Mouse (Mus musculus): ENCODE measurements at regions not wholly inside any gene's neighbourhood (a gene's known extent, or its start where the extent isn't known, plus 50 kb on each side); places are given as distances from the start of the nearest gene placed in this dataset.

DNA sequence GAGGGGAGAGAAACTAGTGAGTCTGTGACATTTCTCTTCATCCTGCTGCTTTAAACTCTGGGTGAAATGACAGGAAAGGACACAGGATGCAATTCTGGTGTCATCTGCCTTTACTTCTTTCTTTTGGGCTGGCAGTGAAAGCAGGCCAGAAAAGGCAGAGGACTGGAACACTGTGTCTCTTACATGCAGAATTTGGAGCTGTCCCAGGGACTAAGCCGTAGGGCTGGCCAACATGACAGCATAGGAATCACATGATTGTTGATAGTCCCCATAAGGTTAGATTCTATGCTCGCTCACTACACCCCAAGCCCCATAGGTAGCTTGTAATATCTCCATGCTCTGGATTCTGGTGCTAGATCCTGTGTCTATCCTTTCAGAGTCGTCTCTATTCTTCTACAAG lies 274.5 kb upstream of the Klf4 start:
- no peak for TF ChIP-seq POLR2A (IDR thresholded peaks at IDR 0.05; ENCODE audit: borderline replicate concordance, extremely low read depth, insufficient read depth, insufficient read length)
- no peak for DNase-seq (ENCODE audit: low spot score)
- no peak for ATAC-seq (ENCODE audit: low FRiP score, low read depth)

GRCm38 (mm10) chr4:55805255-55806051 lies 273.2 kb upstream of the Klf4 start:
- Histone ChIP-seq H3K4me1 (ENCODE audit: control insufficient read depth, insufficient read depth, low read length) (no peaks in the 10 kb centered on the region), H3K4me2 (replicated peaks; ENCODE audit: low read depth, low read length, severe bottlenecking) (no peak overlapping the region), H3K4me3 (replicated peaks; ENCODE audit: low read length) (no peak overlapping the region), H3K9ac (ENCODE audit: low read depth, low read length, severe bottlenecking) (no peak overlapping the region), H3K9me3 (ENCODE audit: control insufficient read depth, low read length) (no peaks in the 10 kb centered on the region), H3K36me3 (ENCODE audit: control insufficient read depth, insufficient read depth, low read length) (no peaks in the 10 kb centered on the region), H3K27ac (replicated peaks; ENCODE audit: low read depth, low read length) (no peak overlapping the region), H3K27me3 (ENCODE audit: control insufficient read depth, insufficient read depth, low read length) (no peaks in the 10 kb centered on the region)
- TF ChIP-seq POLR2A (IDR thresholded peaks at IDR 0.05; ENCODE audit: borderline replicate concordance, extremely low read depth, insufficient read depth, insufficient read length), result no peak
- DNase-seq (ENCODE audit: low spot score) (no peak), ATAC-seq (ENCODE audit: low FRiP score, low read depth) (no peak)
- WGBS, result 91% methylated on average over 6 of the region's 6 CpGs

More for the DNA sequence above, 274.5 kb upstream of the Klf4 start:
- H3K36me3 ChIP-seq (ENCODE audit: control insufficient read depth, insufficient read depth, low read length), result no peaks in the 10 kb centered on the region
- no peak overlapping the region for H3K4me3 ChIP-seq (replicated peaks; ENCODE audit: low read length)
- no peak overlapping the region for H3K9ac ChIP-seq (ENCODE audit: low read depth, low read length, severe bottlenecking)
- no peak overlapping the region for H3K4me2 ChIP-seq (replicated peaks; ENCODE audit: low read depth, low read length, severe bottlenecking)
- 94% methylated on average over 3 of the region's 3 CpGs for WGBS
- H3K9me3 ChIP-seq (ENCODE audit: control insufficient read depth, low read length), result no peaks in the 10 kb centered on the region
- no peaks in the 10 kb centered on the region for H3K4me1 ChIP-seq (ENCODE audit: control insufficient read depth, insufficient read depth, low read length)
- no peaks in the 10 kb centered on the region for H3K27me3 ChIP-seq (ENCODE audit: control insufficient read depth, insufficient read depth, low read length)
- H3K27ac ChIP-seq (replicated peaks; ENCODE audit: low read depth, low read length), result no peak overlapping the region

DNA sequence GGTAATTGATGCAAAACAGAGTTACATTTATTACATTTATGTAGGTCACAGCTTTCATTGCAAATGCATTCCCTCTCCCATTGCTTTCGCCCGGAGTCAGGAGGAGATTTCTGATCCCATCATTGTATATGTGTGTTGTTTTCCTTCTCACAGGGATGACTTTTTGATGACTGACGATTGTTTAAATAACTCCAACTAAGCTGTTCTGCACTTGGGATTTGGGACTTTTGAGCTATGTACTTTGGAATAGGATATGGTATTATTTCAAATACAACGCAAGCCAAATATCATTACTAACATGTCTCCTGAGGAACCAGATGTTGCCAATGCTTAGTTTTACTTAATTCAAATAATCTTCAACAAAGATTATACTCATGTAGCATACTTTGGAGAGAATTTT lies 269.8 kb upstream of the Klf4 start:
- H3K27ac ChIP-seq (replicated peaks; ENCODE audit: low read depth, low read length), result no peak overlapping the region
- no peaks in the 10 kb centered on the region for H3K4me1 ChIP-seq (ENCODE audit: control insufficient read depth, insufficient read depth, low read length)
- no peak overlapping the region for H3K4me2 ChIP-seq (replicated peaks; ENCODE audit: low read depth, low read length, severe bottlenecking)
- 88% methylated on average over 4 of the region's 4 CpGs for WGBS
- H3K9me3 ChIP-seq (ENCODE audit: control insufficient read depth, low read length), result no peaks in the 10 kb centered on the region
- H3K9ac ChIP-seq (ENCODE audit: low read depth, low read length, severe bottlenecking), result no peak overlapping the region
- no peaks in the 10 kb centered on the region for H3K36me3 ChIP-seq (ENCODE audit: control insufficient read depth, insufficient read depth, low read length)
- TF ChIP-seq POLR2A (IDR thresholded peaks at IDR 0.05; ENCODE audit: borderline replicate concordance, extremely low read depth, insufficient read depth, insufficient read length), result no peak
- H3K4me3 ChIP-seq (replicated peaks; ENCODE audit: low read length), result no peak overlapping the region
- DNase-seq (ENCODE audit: low spot score) (peak; percentile 7), ATAC-seq (ENCODE audit: low FRiP score, low read depth) (no peak)
- H3K27me3 ChIP-seq (ENCODE audit: control insufficient read depth, insufficient read depth, low read length), result no peaks in the 10 kb centered on the region

- Histone ChIP-seq H3K36me3 (ENCODE audit: control insufficient read depth, insufficient read depth, low read length) (no peaks in the 10 kb centered on the region), H3K4me3 (replicated peaks; ENCODE audit: low read length) (no peak overlapping the region), H3K27me3 (ENCODE audit: control insufficient read depth, insufficient read depth, low read length) (no peaks in the 10 kb centered on the region), H3K4me1 (ENCODE audit: control insufficient read depth, insufficient read depth, low read length) (no peaks in the 10 kb centered on the region), H3K9ac (ENCODE audit: low read depth, low read length, severe bottlenecking) (no peak overlapping the region), H3K4me2 (replicated peaks; ENCODE audit: low read depth, low read length, severe bottlenecking) (no peak overlapping the region), H3K27ac (replicated peaks; ENCODE audit: low read depth, low read length) (no peak overlapping the region), H3K9me3 (ENCODE audit: control insufficient read depth, low read length) (no peaks in the 10 kb centered on the region)
- DNase-seq (ENCODE audit: low spot score) (no peak), ATAC-seq (ENCODE audit: low FRiP score, low read depth) (no peak)
- whole genome bisulfite sequencing, result 81% methylated on average over 6 of the region's 6 CpGs
- no peak for TF ChIP-seq POLR2A (IDR thresholded peaks at IDR 0.05; ENCODE audit: borderline replicate concordance, extremely low read depth, insufficient read depth, insufficient read length)
Observed at GRCm38 (mm10) chr4:55798099-55798498, 265.8 kb upstream of the Klf4 start.

DNA sequence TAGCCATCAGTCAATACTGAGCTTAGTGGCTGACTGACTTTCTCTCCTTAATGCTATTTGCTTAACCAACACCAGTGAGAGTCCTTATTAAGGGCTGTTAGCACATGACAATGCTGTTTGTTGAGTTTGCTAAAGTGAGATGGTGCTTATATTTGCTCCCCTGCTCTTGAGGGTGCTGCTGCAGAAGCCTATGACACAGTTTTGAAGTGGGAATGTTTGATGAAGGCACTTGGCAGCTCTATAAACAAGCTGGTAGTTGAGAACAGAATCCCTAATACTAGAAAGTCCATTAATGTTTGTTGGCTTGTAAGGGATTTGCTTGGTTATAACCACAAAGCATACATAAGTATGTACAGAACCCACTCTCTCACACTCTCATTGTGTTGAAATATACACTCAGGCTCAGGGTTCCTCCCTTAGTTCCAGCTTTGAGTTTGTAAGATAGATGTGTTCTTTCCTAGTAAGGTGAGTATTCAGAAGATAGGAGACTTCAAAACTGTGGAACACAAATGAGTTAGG lies 249.1 kb upstream of the Klf4 start:
- no peak overlapping the region for H3K4me2 ChIP-seq (replicated peaks; ENCODE audit: low read depth, low read length, severe bottlenecking)
- TF ChIP-seq POLR2A (IDR thresholded peaks at IDR 0.05; ENCODE audit: borderline replicate concordance, extremely low read depth, insufficient read depth, insufficient read length), result no peak
- ATAC-seq (ENCODE audit: low FRiP score, low read depth) (no peak), DNase-seq (ENCODE audit: low spot score) (no peak)
- no peaks in the 10 kb centered on the region for H3K9me3 ChIP-seq (ENCODE audit: control insufficient read depth, low read length)
- H3K27me3 ChIP-seq (ENCODE audit: control insufficient read depth, insufficient read depth, low read length), result no peaks in the 10 kb centered on the region
- H3K9ac ChIP-seq (ENCODE audit: low read depth, low read length, severe bottlenecking), result no peak overlapping the region
- no peaks in the 10 kb centered on the region for H3K4me1 ChIP-seq (ENCODE audit: control insufficient read depth, insufficient read depth, low read length)
- no peaks in the 10 kb centered on the region for H3K36me3 ChIP-seq (ENCODE audit: control insufficient read depth, insufficient read depth, low read length)
- no peak overlapping the region for H3K27ac ChIP-seq (replicated peaks; ENCODE audit: low read depth, low read length)
- H3K4me3 ChIP-seq (replicated peaks; ENCODE audit: low read length), result no peak overlapping the region

Measured in limb, embryonic 14.5 days (tissue).